Mouse (Mus musculus) brain, embryonic 14.5 days (tissue): ENCODE results near the gene Dhx36. TPM values are rescaled to one million over a fixed set of nuclear protein-coding genes. Genes with fewer than 3 reads are reported as not detected.
A peak's percentile ranks its signal among the peaks of the same experiment; 100 is the strongest.

Experiments used
- DNase-seq: peaks from one replicate; pipeline ENCODE4 v3.0.0-alpha.2; 2011; ENCODE audit warnings: low read depth
- CTCF ChIP-seq: fragments of 200-500 bp; IDR thresholded peaks from 2 replicates; pipeline ENCODE4 v1.5.1; 2012; ENCODE audit warnings: inconsistent platforms, mild to moderate bottlenecking, moderate library complexity, borderline replicate concordance; ENCODE audit not compliant: insufficient read depth, insufficient read length; ENCODE audit errors: extremely low read depth
- POLR2A ChIP-seq: fragments of 200-500 bp; IDR thresholded peaks from 2 replicates; pipeline ENCODE4 v1.6.1; 2012; ENCODE audit warnings: mild to moderate bottlenecking, inconsistent platforms, borderline replicate concordance; ENCODE audit not compliant: poor library complexity, insufficient read depth, insufficient read length, severe bottlenecking; ENCODE audit errors: extremely low read depth
- polyA plus RNA-seq: library from polyadenylated mRNA; depleted of rRNA; stranded (reverse); fragments of >200 nt; gene quantifications from 2 replicates; pipeline ENCODE4 v1.2.3, GENCODE M21; 2012; rRNA removed

The Dhx36 gene
- polyA plus RNA-seq, result 57.3 and 58.6 TPM in 2 replicates

DNA sequence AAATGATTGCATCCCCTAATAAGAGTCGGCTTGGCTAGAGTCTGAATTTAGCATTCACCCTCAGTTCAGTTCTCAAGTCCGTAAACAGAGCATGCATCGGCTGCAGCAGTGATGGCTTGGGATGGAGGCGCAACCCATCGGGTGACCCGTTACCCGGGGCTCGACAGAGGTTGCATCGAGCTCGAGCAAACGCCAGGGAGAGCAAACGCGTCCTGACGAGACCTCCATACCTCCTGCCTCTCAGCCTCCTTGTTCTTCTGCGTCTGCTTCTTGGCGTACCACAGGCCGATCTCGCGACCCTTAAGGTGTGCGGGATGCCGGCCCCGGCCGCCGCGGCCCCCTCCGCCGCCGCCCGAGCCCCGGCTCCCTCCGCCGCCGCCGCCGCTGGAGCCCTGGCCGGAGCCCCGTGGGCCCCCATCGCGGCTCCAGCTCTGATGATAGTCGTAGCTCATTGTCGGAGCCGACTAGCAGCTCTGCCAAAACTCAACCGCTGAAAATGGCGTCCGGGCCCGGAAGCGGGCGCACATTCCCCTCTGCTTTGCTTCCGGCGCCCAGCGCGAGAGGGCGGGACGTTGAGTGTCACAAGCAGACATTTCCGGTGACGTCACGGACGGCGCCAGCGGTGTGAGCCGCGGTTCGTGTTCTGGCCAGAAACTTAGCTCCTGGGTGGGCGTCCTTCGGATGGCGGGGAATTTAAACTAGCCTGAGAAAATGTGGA lies at the start of gene Dhx36:
Gene Dhx36, minus strand, starts transcription at position 517 of the 718 bp plus-strand sequence.
- TF ChIP-seq POLR2A (peak; percentile 65; the same call in 1 of the 2 replicates), CTCF (no peak)
- DNase-seq, result peak; percentile 99

- TF ChIP-seq POLR2A (no peak), CTCF (no peak)
- no peak for DNase-seq
These were observed 20.8 kb upstream of the Dhx36 start for GRCm38 (mm10) chr3:62527593-62527992.

GRCm38 (mm10) chr3:62527160-62527559 lies 20.4 kb upstream of the Dhx36 start:
- DNase-seq, result peak; percentile 67
- peak; percentile 34; the same call in 1 of the 2 replicates for TF ChIP-seq CTCF
- TF ChIP-seq POLR2A, result no peak

GRCm38 (mm10) chr3:62507206-62507647 lies 423 bp upstream of the Dhx36 start:
- DNase-seq, result no peak
- no peak for TF ChIP-seq CTCF
- TF ChIP-seq POLR2A, result no peak

GRCm38 (mm10) chr3:62505166-62505900 lies 1.5 kb downstream of the Dhx36 start:
- TF ChIP-seq CTCF (no peak), POLR2A (no peak)

DNA sequence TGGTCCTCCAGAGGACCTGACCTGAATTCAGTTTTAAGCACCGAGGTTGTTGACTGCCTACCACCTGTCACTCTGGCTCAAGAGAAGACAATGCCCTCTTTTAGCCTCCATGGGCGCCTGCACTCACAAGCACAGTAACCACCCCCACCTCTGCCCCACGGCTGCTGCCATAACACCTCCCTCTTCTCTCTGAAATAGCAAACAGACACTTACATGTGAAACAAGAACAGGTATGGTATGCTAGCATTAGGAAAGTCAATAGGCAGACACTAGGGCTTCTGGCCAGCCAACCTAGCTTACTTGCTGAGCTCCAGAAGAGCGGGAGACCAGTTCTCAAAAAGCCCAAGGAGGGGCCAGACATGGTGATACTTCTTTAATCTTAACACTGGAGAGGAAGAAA lies 7.5 kb downstream of the Dhx36 start:
- TF ChIP-seq CTCF (no peak), POLR2A (no peak)
- DNase-seq, result no peak

More at GRCm38 (mm10) chr3:62505166-62505900, 1.5 kb downstream of the Dhx36 start:
- no peak for DNase-seq

GRCm38 (mm10) chr3:62492568-62492967 lies 14.2 kb downstream of the Dhx36 start:
- no peak for DNase-seq
- TF ChIP-seq POLR2A, result no peak
- no peak for TF ChIP-seq CTCF

- TF ChIP-seq CTCF (no peak), POLR2A (no peak)
- DNase-seq, result no peak
These were observed 22.5 kb downstream of the Dhx36 start for GRCm38 (mm10) chr3:62484340-62484739.

- TF ChIP-seq POLR2A (no peak), CTCF (no peak)
- no peak for DNase-seq
These were observed 36.6 kb downstream of the Dhx36 start for GRCm38 (mm10) chr3:62470179-62470578.

DNA sequence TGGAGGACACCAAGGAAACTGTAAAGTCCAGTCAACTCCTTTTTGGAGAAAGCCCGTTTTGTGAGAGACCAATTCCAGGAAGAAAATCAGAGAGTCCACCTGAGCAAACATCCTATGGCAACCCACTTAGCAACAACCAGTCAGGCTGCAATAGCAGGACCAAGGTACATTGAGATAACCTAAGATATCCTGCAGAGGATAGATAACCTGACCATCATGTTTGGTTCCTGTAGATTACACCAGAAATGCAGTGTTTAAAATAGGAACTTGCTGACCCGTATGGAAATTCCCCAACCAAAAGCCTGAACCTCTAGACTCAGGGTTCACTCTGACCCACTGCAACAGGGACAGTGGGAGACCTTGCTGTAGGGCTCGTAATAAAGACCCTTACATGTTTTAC lies 42.5 kb downstream of the Dhx36 start:
- no peak for DNase-seq
- TF ChIP-seq CTCF (no peak), POLR2A (no peak)

DNA sequence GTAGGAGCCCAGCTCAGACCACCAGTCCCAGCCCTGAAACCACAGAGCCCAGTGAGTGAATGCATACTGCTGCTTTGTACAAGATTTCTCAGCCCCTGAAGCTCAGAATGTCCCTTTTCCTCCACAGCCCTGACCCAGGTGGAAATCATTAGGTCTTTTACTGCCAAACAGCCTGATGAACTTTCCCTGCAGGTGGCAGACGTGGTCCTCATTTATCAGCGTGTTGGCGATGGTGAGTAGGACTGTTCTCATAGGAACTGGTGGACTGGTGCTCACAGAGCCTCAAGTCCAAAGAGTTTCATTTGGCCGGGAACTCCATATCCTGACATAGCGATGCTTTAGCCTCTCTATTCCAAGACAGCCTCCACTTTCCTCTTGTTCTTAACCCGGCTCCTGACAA lies 47.3 kb downstream of the Dhx36 start:
- no peak for DNase-seq
- TF ChIP-seq POLR2A (no peak), CTCF (no peak)

GRCm38 (mm10) chr3:62458284-62459013 lies 48.4 kb downstream of the Dhx36 start:
- no peak for TF ChIP-seq POLR2A
- peak; percentile 84 for TF ChIP-seq CTCF
- DNase-seq, result peak; percentile 79

- no peak for TF ChIP-seq POLR2A
- no peak for TF ChIP-seq CTCF
- peak; percentile 87 for DNase-seq
These were observed 51.0 kb downstream of the Dhx36 start for GRCm38 (mm10) chr3:62455854-62456253.
